Mouse (Mus musculus) naive thymus-derived CD4-positive, alpha-beta T cell, adult 2 months (primary cell): ENCODE results near the gene Fut7.
"Not testable (repeated sequence)": the region's sequence is repeated elsewhere in the genome, so short reads cannot be mapped to it uniquely, and the experiment has no call there.

Source experiments
- DNase-seq: peaks from one replicate; pipeline ENCODE4 v3.0.0-alpha.2; 2011; ENCODE audit warnings: low read depth

Fut7 gene

GRCm38 (mm10) chr2:25422587-25423410, at the start of gene Fut7:
Fut7 (plus strand) TSS chr2:25423267.
- peak; percentile 72 for DNase-seq

GRCm38 (mm10) chr2:25373431-25373830, 49.6 kb upstream of the Fut7 start:
- no peak for DNase-seq

GRCm38 (mm10) chr2:25376589-25376988, 46.5 kb upstream of the Fut7 start:
- peak; percentile 70 for DNase-seq

- no peak for DNase-seq
Measured at GRCm38 (mm10) chr2:25384492-25384891, 38.6 kb upstream of the Fut7 start.

- DNase-seq: no peak
Measured at GRCm38 (mm10) chr2:25391266-25391665, 31.8 kb upstream of the Fut7 start.

GRCm38 (mm10) chr2:25394281-25395221, 28.5 kb upstream of the Fut7 start:
- no peak for DNase-seq

- no peak for DNase-seq
Measured at GRCm38 (mm10) chr2:25395721-25396596, 27.1 kb upstream of the Fut7 start, which contains the start of gene Entpd2. Entpd2 (plus strand) TSS chr2:25395874.

- no peak for DNase-seq
Measured at GRCm38 (mm10) chr2:25396597-25396983, 26.5 kb upstream of the Fut7 start.

- DNase-seq: no peak
Measured at GRCm38 (mm10) chr2:25397010-25397409, 26.1 kb upstream of the Fut7 start.

GRCm38 (mm10) chr2:25398065-25398464, 25.0 kb upstream of the Fut7 start:
- DNase-seq: no peak

- no peak for DNase-seq
Measured at GRCm38 (mm10) chr2:25399051-25399450, 24.0 kb upstream of the Fut7 start, which contains the start of gene Npdc1. Npdc1 (plus strand) TSS chr2:25399351.

GRCm38 (mm10) chr2:25400291-25400690, 22.8 kb upstream of the Fut7 start:
- no peak for DNase-seq

GRCm38 (mm10) chr2:25400764-25401163, 22.3 kb upstream of the Fut7 start:
- peak; percentile 42 for DNase-seq

GRCm38 (mm10) chr2:25402377-25402971, 20.6 kb upstream of the Fut7 start:
- DNase-seq: peak; percentile 88

- DNase-seq: peak; percentile 30
Measured at GRCm38 (mm10) chr2:25402972-25403601, 20.0 kb upstream of the Fut7 start.

- DNase-seq: no peak
Measured at GRCm38 (mm10) chr2:25403994-25404393, 19.1 kb upstream of the Fut7 start.

- DNase-seq: no peak
Measured at GRCm38 (mm10) chr2:25408908-25409307, 14.2 kb upstream of the Fut7 start.

- not testable (repeated sequence) for DNase-seq
Measured at GRCm38 (mm10) chr2:25413436-25413835, 9.6 kb upstream of the Fut7 start.

GRCm38 (mm10) chr2:25417426-25417825, 5.6 kb upstream of the Fut7 start:
- no peak for DNase-seq

- DNase-seq: peak; percentile 81
Measured at GRCm38 (mm10) chr2:25421896-25422295, 1.2 kb upstream of the Fut7 start.

GRCm38 (mm10) chr2:25423626-25424025, 559 bp downstream of the Fut7 start:
- DNase-seq: peak; percentile 21
